Mouse (Mus musculus) ES-E14 (cell line): ENCODE measurements around the gene Gmeb1. TPM values are rescaled to one million over a fixed set of nuclear protein-coding genes. Genes with fewer than 3 reads are reported as not detected.

ENCODE experiments used
- DNase-seq: peaks from one replicate; pipeline ENCODE4 v3.0.0-alpha.2; 2013; ENCODE audit warnings: low read depth, low spot score
- H3K27ac ChIP-seq: 2 replicates; pipeline ENCODE4 v1.5.1; 2012; ENCODE audit warnings: low read depth, mild to moderate bottlenecking, low read length, moderate library complexity, mixed read lengths; ENCODE audit not compliant: poor library complexity, insufficient read depth, severe bottlenecking
- H3K36me3 ChIP-seq: 2 replicates; pipeline ENCODE4 v1.6.1; 2012; ENCODE audit warnings: mild to moderate bottlenecking, low read length, moderate library complexity, mixed read lengths; ENCODE audit not compliant: control insufficient read depth, poor library complexity, insufficient read depth, severe bottlenecking
- H3K4me1 ChIP-seq, 2 experiments: fragments of 150-350 bp in 1 of 2; sonication (generic) in 1 of 2; 2 replicates each; pipeline ENCODE4 v1.6.1; 2012; ENCODE audit warnings: low read length in 2 of 2, mild to moderate bottlenecking in 1 of 2, mixed read lengths in 1 of 2; ENCODE audit not compliant: control insufficient read depth in 2 of 2, insufficient read depth in 2 of 2, poor library complexity in 1 of 2
- H3K4me3 ChIP-seq, 2 experiments: fragments of 150-350 bp in 1 of 2; sonication (generic) in 1 of 2; 2 replicates each; pipeline ENCODE4 v1.5.1; 2012; ENCODE audit warnings: low read length in 2 of 2, low read depth in 1 of 2, mild to moderate bottlenecking in 1 of 2, mixed read lengths in 1 of 2; ENCODE audit not compliant: insufficient read depth in 1 of 2, poor library complexity in 1 of 2, severe bottlenecking in 1 of 2
- H3K9ac ChIP-seq: 2 replicates; pipeline ENCODE4 v1.6.1; 2012; ENCODE audit warnings: low read depth, mild to moderate bottlenecking, low read length, mixed read lengths; ENCODE audit not compliant: poor library complexity, insufficient read depth, severe bottlenecking
- H3K9me3 ChIP-seq: fragments of 150-350 bp; sonication (generic); 2 replicates; pipeline ENCODE4 v1.6.1; 2012; ENCODE audit warnings: low read depth, mild to moderate bottlenecking, low read length; ENCODE audit not compliant: control insufficient read depth, insufficient read depth
- CHD2 ChIP-seq: IDR thresholded peaks from 2 replicates; pipeline ENCODE4 v1.6.1; 2014; ENCODE audit warnings: mild to moderate bottlenecking, low read depth, low read length, inconsistent platforms
- HCFC1 ChIP-seq: IDR thresholded peaks from 2 replicates; pipeline ENCODE4 v1.6.1; 2012; ENCODE audit warnings: low read length, inconsistent platforms, borderline replicate concordance; ENCODE audit not compliant: insufficient read depth
- MAFK ChIP-seq: IDR thresholded peaks from 2 replicates; pipeline ENCODE4 v1.6.1; 2014; ENCODE audit warnings: mild to moderate bottlenecking, low read depth, low read length, inconsistent platforms; ENCODE audit not compliant: insufficient read depth
- ZC3H11A ChIP-seq: IDR thresholded peaks from 2 replicates; pipeline ENCODE4 v1.6.1; 2012; ENCODE audit warnings: low read depth, mild to moderate bottlenecking, inconsistent platforms, low read length, borderline replicate concordance
- ZNF384 ChIP-seq: IDR thresholded peaks from 2 replicates; pipeline ENCODE4 v1.6.1; 2012; ENCODE audit warnings: low read depth, low read length, inconsistent platforms
- in situ Hi-C, 2 experiments: fragments of 600-800 bp; cut with MboI; formaldehyde crosslinking; loops; one replicate each; pipeline ENCODE4 v1.15.1; 2025; ENCODE audit warnings: low sequenced_read_pairs in 2 of 2, inconsistent platforms in 1 of 2; ENCODE audit not compliant: unreplicated experiment in 2 of 2
- total RNA-seq: library from RNA; depleted of rRNA; stranded (reverse); fragments of 300-350 nt; gene quantifications from 2 replicates; pipeline ENCODE4 v1.2.3, GENCODE M21; 2012

Gmeb1 gene
- total RNA-seq, 1 experiment, result 22.3 TPM

GRCm38 (mm10) chr4:132253622-132254021 is 7.8 kb downstream of the Gmeb1 start:
- TF ChIP-seq HCFC1 (no peak), ZC3H11A (no peak), CHD2 (no peak), MAFK (no peak), ZNF384 (no peak)
- Histone ChIP-seq H3K9me3 (no peaks in the 10 kb centered on the region), H3K4me3 (no peak overlapping the region), H3K4me1 (peaks cover 3% of the 10 kb centered on the region in 2 experiments), H3K36me3 (peaks cover 10% of the 10 kb centered on the region), H3K9ac (no peak overlapping the region), H3K27ac (no peak overlapping the region)
- no peak for DNase-seq
- in situ Hi-C loops, result no loop called here

- H3K4me3 ChIP-seq, result no peak overlapping the region
- no peak overlapping the region for H3K9ac ChIP-seq
- in situ Hi-C loops, result no loop called here
- no peaks in the 10 kb centered on the region for H3K9me3 ChIP-seq
- no peak for DNase-seq
- no peak for TF ChIP-seq MAFK
- peaks cover 3% of the 10 kb centered on the region in 2 experiments; a peak in 3 of 4 replicates for H3K4me1 ChIP-seq
- no peak overlapping the region for H3K27ac ChIP-seq
- H3K36me3 ChIP-seq, result peaks cover 10% of the 10 kb centered on the region
Observed at GRCm38 (mm10) chr4:132253128-132253527, 8.3 kb downstream of the Gmeb1 start.

- no peaks in the 10 kb centered on the region for H3K9me3 ChIP-seq
- in situ Hi-C loops, result no loop called here
- H3K36me3 ChIP-seq, result peaks cover 14% of the 10 kb centered on the region
- no peak overlapping the region for H3K9ac ChIP-seq
- DNase-seq, result no peak
- peaks cover under 1 to 3% of the 10 kb centered on the region in 2 experiments; a peak in 1 of 4 replicates for H3K4me1 ChIP-seq
- H3K27ac ChIP-seq, result no peak overlapping the region
- no peak overlapping the region for H3K4me3 ChIP-seq
- TF ChIP-seq HCFC1 (no peak), ZC3H11A (no peak)
Observed at GRCm38 (mm10) chr4:132251596-132251995, 9.8 kb downstream of the Gmeb1 start.

GRCm38 (mm10) chr4:132247451-132247997 is 13.9 kb downstream of the Gmeb1 start:
- peaks cover 15% of the 10 kb centered on the region for H3K36me3 ChIP-seq
- no peak for TF ChIP-seq HCFC1
- TF ChIP-seq CHD2, result no peak
- TF ChIP-seq ZC3H11A, result no peak
- no peak for TF ChIP-seq MAFK
- no peak for TF ChIP-seq ZNF384

GRCm38 (mm10) chr4:132245643-132246042 is 15.8 kb downstream of the Gmeb1 start:
- TF ChIP-seq MAFK, result no peak
- in situ Hi-C loops, result no loop called here
- H3K9me3 ChIP-seq, result no peaks in the 10 kb centered on the region
- H3K4me1 ChIP-seq, result no peaks in the 10 kb centered on the region
- H3K4me3 ChIP-seq, result no peak overlapping the region
- H3K9ac ChIP-seq, result no peak overlapping the region
- H3K27ac ChIP-seq, result no peak overlapping the region
- no peak for DNase-seq
- peaks cover 14% of the 10 kb centered on the region; the same call in 1 of the 2 replicates for H3K36me3 ChIP-seq

More at GRCm38 (mm10) chr4:132247451-132247997, 13.9 kb downstream of the Gmeb1 start:
- Histone ChIP-seq H3K9ac (no peak overlapping the region), H3K4me3 (no peak overlapping the region), H3K4me1 (no peaks in the 10 kb centered on the region), H3K9me3 (no peaks in the 10 kb centered on the region), H3K27ac (no peak overlapping the region)
- in situ Hi-C loops, result no loop called here
- DNase-seq, result no peak
